Mouse (Mus musculus) mesoderm, embryonic 11.5 days (tissue): Measurements from ENCODE around the gene Fxyd1.

Experiments
- DNase-seq: peaks from one replicate; pipeline ENCODE4 v3.0.0-alpha.2; 2012; ENCODE audit warnings: low read depth, low spot score

Gene Fxyd1

GRCm38 (mm10) chr7:31057071-31057470 is at the start of gene Fxyd1:
TSS of gene Fxyd1 (minus strand) at chr7:31057199.
- DNase-seq = no peak

DNA sequence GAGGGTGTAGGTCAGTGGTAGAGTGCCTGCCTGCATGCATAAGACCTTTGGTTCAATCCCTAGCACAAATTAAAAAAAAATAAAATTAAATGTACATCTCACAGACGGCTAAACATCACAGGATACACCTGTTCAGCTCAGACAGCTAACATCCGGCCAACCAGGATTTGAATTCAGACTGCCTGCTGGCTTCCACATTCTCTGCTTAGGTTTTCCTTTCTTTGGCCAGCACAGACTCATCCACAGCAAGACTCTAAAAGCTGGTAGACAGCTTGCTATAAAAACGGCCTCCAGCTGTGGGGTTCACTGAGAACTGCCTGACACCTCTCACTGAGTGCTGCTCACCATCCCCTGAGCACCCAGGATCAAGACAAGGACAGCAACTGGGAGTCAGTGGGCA is 49.2 kb upstream of the Fxyd1 start:
- DNase-seq = no peak

DNA sequence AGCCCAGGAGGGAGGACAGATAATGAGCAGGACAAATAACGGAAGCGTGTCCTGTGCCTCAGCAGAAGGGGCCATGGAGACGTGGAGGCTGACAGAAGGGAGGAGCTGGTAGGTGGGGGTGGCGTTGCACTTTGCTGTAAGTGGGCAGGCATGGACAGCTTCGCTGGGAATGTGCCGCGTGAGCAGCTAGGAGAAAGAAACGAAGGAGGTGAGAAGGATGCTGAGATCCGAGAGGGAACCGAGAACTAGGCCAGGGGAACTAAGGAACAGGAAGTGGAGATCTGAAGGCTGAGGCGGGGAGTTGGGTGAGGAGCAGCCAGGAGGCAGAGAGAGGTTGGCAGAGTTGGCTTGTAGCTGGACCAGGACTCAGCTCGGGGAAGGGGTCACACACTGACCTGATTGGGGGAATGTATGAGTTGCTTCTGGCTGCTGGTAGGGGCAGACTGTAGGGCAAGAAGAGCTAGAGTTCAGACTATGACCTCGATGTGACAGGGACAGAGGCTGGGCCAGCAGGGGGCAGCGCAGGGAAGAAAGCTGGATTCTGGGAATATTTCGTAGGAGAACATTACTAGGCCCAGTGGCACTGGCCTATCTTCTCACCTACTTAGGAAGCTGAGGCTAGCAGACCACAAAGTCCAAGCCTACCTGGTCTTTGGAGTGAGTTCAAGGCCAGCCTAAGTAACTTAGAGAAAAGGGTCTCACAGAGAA is 48.2 kb upstream of the Fxyd1 start:
- DNase-seq = no peak

- no peak for DNase-seq
These were observed 43.8 kb upstream of the Fxyd1 start for GRCm38 (mm10) chr7:31100786-31101185.

DNA sequence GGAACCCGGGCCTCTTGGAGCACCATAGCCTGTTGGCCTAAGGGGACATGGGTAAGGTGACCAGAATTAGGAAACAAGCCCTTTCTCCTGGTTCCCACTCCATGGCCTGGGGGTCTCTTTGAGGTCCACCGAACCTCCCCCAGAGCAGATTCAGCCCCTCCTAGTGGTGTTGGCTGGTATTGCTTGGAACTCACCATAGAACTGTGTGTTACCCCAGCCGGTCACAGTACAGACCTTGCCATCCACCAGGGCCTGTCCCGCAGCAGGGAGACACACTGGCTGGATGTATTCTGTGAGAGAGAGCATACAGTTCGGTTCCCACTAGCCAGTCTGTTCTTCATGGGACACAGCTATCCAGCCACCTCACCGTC is 42.6 kb upstream of the Fxyd1 start:
- no peak for DNase-seq

GRCm38 (mm10) chr7:31098697-31099611 is 42.0 kb upstream of the Fxyd1 start:
- no peak for DNase-seq

- DNase-seq = peak; percentile 93
These were observed 40.7 kb upstream of the Fxyd1 start for GRCm38 (mm10) chr7:31097583-31098248.

DNA sequence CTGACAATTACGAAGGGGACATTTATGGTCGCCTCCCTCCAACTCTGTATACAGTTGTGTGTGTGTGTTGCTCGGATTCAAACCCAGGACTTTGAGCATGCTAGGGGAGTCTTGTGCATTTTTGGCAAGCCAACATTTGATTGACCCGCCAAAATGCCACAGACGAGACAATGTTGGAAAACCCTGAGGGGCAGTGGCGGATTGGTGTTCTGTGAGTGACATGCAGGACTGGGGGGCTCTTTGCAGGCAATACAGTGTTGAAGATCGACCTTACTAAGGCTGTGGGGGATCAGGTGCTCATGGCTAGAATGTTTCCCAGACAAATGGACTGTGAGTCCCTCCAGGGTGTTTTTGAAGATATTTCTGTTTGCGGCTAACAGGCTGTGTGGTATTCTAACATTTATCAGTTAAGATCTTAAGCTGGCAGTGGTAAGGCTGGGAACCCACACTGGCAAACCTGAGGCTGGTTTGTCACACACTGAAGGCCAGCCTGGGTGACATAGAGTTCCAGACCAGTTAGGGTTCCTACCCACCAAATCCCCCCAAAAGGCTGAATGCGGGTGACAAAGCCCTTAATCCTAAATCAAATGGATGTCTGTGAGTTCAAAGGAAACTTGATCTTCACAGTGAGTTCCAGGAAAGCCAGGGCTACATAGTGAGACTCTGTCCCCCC is 40.0 kb upstream of the Fxyd1 start:
- no peak for DNase-seq

DNA sequence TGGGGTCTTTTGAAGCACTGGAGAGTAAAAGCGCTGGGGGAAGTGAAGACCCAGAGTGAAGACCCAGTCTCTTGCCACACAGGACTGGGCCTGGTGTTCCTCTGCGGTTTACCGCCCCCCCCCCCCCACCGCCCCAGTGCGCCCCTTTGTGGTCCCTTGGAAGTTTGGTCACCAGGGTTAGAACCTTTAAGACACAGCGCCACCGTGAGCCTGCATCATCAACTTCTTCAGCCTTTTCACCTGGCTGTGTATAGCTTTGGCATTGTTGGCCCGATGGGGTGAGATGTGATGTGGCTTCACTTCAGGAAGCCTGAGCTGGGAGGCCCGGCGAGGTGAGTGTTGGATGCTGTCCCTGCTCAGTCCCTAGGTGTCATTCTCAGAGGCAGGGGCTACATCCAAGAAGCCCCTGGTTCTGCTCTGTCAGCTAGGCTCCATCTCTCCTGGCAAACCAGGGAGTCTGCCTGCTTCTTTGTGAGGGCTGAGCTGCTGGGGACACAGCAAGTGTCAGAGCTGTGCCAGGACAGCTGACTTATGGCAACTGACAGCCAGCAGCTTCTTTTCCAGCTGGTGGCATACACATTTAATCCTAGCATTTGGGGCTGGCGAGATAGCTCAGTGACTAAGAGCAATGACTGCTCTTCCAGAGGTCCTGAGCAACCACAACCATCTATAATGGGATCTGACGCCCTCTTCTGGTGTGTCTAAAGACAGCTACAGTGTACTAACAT is 37.9 kb upstream of the Fxyd1 start:
- DNase-seq = no peak

DNA sequence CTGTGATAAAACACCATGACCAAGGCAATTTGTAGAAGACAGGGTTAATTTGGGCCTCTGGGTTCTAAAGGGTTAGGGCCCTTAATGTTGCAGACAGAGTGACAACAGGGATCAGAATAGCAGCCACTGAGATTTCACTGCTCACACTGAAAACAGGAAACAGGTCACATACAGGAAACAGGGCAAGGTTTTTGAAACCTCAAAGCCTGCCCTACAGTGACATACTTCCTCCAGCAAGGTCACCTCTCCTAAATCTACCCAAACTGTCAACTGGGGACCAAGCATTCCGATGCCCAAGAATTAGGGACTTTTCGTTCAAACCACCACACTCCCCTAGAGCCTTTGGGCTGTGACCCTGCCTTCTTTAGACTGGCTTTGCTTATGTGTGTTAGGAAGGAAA is 32.7 kb upstream of the Fxyd1 start:
- no peak for DNase-seq

- no peak for DNase-seq
These were observed 31.2 kb upstream of the Fxyd1 start for GRCm38 (mm10) chr7:31088206-31088605.

DNA sequence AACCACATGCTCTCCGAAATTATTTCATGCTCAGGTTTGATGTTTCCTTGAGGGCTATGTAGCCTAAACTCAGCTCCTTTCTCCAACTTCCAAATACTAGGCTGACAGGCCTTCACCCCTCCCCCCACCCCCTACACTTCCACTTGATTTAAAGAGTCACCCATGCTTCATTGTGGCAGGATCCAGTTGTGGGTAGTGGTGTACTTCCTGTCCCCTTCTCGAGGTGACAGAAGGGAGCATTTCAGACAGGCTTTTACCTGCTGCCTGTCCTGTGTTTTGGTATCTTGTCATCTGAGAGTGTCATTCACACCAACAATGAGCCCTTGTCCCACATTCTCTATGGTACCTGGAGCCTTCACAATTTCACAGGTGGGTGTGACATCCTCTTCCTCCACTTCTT is 30.3 kb upstream of the Fxyd1 start:
- no peak for DNase-seq

DNA sequence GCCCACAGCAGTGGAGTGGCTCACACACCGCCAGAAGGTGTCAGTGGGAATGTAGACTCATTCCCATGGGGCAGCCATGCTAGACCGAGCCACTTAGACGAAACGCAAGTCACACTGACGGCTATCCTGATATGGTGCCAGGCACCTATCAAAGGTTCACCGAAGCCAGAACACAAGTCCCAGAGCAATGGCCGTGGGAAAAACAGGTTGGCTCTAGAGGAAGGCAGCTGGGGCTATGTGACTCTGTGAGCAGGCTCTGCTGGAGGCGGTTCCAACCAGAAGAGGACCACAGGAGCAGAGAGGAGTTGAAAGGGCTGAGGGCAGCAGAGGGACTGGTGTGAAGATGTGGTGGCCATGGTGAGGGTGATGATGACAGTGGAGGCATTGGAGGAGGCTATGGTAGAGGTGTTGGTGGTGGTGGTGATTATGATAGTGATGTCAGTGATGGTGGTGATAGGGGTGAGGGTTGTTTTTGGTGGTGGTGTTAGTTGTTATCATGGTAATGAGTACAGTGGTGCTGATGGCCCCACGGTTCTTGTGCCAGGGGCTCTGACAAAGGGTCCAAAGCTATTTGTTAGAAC is 29.3 kb upstream of the Fxyd1 start:
- no peak for DNase-seq

DNA sequence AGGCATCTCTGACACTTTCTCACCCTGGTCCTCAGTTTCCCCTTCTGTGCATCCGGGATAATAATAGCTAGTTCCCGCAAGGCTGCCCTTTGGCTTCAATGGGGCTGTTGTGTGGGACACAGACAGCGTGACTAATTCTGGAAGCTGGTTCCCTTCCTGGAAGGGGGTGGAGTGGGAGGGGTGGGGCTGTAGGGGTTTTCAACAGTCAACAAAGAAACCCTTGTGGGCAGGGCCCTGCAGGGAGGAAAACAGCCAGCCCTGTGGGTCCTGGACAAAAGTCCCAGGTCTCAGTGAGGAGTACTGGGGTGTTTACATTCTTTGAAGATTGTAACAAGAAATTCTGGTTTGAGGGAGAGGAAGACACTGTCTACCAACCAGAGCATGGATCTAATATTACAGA is 28.2 kb upstream of the Fxyd1 start:
- DNase-seq = no peak

GRCm38 (mm10) chr7:31084140-31084539 is 27.1 kb upstream of the Fxyd1 start:
- no peak for DNase-seq

GRCm38 (mm10) chr7:31082831-31083588 is 26.0 kb upstream of the Fxyd1 start:
- no peak for DNase-seq

DNA sequence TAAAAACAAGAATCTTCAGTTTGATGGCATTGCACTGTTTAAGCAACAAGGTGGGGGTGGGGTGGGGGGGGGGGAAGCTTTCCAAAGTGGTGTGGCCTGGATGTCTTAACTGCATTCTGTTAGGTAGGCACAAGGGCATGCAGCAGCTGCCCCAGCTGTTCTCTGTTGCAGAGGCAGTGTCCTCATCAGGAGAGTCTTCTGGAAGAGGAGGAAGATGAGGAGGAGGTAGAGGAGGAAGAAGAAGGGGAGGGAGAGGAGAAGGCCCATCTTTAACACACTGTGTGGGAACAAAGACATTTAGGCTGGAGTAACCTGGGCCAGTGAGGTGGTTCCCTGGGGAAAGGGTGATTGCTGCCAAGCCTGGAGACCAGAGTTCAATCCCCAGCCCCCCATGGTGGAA is 25.1 kb upstream of the Fxyd1 start:
- no peak for DNase-seq

GRCm38 (mm10) chr7:31081106-31081505 is 24.1 kb upstream of the Fxyd1 start:
- no peak for DNase-seq

DNA sequence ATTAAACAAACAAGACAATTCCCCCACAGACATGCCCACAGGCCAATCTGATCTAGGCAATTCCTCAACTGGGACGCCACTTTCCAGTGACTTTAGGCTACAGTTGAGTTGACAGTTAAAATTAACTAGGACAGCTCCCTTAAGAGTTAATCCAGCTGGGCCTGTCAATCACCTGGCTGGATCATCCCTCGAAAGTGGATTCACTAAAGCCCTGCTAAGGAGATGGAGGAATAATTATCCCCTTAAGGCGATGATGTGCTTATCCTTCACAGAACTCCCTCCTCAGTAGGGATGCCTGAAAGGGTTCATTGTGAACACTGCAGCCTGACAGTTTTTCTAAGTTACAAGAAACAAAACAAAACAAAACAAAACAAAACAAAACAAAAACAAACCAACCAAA is 23.6 kb upstream of the Fxyd1 start:
- no peak for DNase-seq

- no peak for DNase-seq
These were observed 22.7 kb upstream of the Fxyd1 start for GRCm38 (mm10) chr7:31079670-31080069.
